Mouse (Mus musculus) liver, postnatal 0 days (tissue): ENCODE measurements at regions not wholly inside any gene's neighbourhood (a gene's known extent, or its start where the extent isn't known, plus 50 kb on each side); places are given as distances from the start of the nearest gene placed in this dataset.

ENCODE experiments used
- CTCF ChIP-seq: sonication (generic); IDR thresholded peaks from 2 replicates; pipeline ENCODE4 v1.5.1; 2016; ENCODE audit warnings: antibody characterized with exemption, low read depth
- EP300 ChIP-seq: IDR thresholded peaks from 2 replicates; pipeline ENCODE4 v1.6.1; 2016; ENCODE audit warnings: antibody characterized with exemption, low read depth, mild to moderate bottlenecking

- TF ChIP-seq CTCF (no peak), EP300 (no peak)
Observed at GRCm38 (mm10) chr5:47556717-47557116, 426.2 kb upstream of the Slit2 start.
